Mouse (Mus musculus): ENCODE results near the gene Lypd6b.

GRCm38 (mm10) chr2:49846880-49847279, 59.4 kb downstream of the Lypd6b start:
- TF ChIP-seq POLR2A (IDR thresholded peaks at IDR 0.05; ENCODE audit: borderline replicate concordance, extremely low read depth, insufficient read depth, insufficient read length, poor library complexity, severe bottlenecking) (no peak), CTCF (IDR thresholded peaks at IDR 0.05; ENCODE audit: borderline replicate concordance, extremely low read depth, insufficient read depth, insufficient read length) (no peak)
